Mouse (Mus musculus) 3T3-L1 (cell line): Measurements from ENCODE around the gene Ppp1r12b.
"Not testable (repeated sequence)": the region's sequence is repeated elsewhere in the genome, so short reads cannot be mapped to it uniquely, and the experiment has no call there.

Experiments used
- DNase-seq: peaks from one replicate; pipeline ENCODE4 v3.0.0-alpha.2; 2015; ENCODE audit warnings: low read depth, low spot score

Gene Ppp1r12b

DNA sequence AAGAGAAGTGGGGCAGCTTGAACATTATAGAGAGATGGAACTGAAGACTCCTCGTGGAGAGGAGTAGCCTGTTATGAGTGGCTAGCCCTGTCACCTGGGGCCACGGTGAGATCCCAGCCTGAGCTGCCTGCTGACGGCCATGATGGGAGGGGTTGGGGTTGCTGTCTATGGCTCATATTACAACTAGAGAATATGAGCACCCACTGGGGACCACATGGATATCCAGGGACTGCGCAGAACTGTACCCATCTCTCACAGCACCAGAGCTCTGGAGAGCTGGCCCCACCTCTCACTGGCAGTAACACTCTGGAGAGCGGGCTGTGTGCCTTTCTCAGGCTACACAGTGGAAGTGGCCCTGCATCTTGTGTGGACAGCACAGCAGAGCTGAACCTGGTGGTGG lies 104.5 kb downstream of the Ppp1r12b start:
- DNase-seq: no peak

DNA sequence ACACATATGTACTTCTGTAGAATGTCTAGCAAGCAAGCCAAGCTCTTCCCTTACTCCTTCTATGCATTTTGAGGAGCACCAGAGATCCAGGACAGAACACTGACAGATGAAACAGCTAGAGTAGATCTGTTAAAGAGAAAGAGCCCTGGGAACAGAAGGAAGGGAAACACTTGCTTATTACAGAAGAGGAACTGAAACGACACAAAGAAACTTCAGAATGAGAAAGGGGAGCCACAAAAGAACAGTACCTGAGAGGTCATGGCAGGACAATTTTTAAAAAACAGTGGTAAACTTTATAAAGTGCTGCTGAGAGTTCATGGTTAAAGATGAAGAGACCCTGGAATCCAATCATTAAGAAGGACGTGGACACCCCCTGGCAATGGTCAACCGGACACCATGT lies 105.4 kb downstream of the Ppp1r12b start:
- DNase-seq: no peak

DNA sequence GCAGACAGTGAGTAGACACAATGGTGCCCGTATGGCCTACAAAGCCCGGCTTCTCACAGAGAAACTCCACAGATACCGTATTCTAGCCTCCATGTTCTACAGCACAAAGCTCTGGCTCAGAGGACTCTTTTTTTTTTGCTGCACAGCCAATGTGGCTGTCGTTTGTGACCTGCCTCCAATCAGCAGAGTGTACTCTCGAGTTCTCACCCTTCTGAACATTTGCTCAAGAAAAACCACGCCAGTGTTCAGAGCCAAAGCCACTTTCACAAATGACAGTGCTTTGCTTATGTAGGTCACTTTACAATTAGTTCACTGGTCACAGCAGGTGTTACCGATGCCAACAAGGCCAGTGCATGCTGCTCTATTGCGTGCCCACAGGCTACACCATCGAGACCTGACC lies 107.9 kb downstream of the Ppp1r12b start:
- DNase-seq: no peak

DNA sequence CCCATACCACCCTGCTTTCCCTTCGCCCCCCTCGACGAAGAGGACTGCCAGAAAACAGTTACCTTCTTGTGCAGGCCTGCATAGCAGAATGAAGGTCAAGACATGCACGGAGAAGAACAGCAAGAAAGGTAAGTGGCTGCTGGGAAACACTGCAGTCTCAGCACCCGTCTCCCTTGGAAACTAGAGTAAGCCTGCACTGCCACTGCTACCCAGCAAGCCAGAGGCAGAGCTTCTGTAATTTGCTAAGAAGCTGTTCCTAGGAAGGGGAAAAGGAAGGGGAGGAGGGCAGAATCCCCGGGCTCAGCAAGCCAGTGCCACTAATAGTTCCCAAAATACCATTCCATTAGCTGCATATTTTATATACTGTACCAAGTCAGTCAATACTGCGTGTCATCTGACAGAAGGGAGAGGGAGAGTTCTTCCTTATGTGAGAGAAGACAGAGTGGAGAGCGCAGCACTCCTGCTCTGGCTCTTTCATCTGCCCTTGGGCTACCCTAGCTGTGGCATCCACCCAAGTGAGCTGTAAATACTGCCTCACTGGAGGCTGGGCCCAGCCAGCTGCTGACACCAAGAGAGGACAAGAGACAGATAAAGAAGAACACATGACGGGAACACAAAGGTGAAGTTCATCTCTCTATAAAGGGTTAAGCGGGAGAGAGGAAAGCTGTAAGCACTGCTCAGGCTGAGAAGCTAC lies 109.3 kb downstream of the Ppp1r12b start:
- DNase-seq: no peak

DNA sequence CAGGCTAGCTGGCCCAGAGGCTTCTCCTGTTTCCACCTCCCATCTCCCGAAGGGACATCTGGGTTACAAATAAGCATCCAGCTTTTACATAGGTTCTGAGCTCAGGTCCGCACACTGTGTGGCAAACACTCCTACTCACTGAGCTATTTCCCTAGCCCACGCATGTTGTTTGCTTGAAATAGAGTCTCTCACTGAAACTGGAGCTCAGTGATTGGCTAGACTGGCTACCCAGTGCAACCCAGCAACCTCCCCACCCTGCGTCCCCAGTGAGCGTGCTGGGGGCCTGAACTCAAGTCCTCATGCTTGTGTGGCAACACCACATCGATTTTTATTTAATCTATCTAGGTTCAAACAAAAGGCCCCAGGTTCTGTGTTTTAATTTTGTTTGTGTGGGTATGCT lies 112.4 kb downstream of the Ppp1r12b start:
- no peak for DNase-seq

DNA sequence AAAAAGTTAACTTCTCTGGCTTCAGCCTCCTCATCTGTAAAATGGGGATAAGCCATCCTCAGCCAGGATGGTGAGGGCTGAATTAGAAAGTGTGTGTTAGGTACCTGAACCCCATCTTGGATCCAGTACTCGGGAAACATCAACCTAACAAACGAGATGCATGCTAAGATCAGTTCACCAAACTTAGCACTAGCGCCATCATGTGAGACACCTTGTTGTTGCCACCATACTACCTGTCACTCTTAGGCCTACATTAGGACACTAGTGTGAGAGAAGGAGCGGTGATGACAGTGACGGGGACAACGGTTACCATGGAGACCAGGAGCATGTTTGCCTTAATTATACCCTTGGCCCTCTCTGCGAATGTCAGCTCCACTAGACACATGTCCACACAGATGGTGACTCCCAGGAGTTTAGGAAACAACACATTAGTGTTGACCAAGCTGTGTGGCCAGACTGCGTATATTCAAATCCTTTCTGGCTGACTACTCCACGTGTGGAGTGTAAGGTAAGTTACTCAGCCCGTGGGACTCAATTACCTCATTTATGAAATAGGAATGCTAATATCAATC lies 118.7 kb downstream of the Ppp1r12b start:
- no peak for DNase-seq

DNA sequence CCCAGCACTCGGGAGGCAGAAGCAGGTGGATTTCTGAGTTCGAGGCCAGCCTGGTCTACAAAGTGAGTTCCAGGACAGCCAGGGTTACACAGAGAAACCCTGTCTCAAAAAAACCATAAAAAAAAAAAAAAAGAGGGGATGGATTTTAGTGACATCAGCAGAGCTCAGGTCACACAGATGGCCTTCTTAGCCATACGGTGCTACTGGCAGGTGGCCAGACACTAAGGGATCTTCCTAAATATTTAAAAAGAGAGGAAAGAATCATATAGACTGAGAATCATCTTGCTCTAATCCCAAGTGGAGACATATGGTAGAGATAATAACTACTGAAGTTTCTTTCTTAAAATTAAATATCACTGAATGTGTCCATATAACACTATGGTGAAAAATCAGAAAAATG lies 124.9 kb downstream of the Ppp1r12b start:
- not testable (repeated sequence) for DNase-seq

DNA sequence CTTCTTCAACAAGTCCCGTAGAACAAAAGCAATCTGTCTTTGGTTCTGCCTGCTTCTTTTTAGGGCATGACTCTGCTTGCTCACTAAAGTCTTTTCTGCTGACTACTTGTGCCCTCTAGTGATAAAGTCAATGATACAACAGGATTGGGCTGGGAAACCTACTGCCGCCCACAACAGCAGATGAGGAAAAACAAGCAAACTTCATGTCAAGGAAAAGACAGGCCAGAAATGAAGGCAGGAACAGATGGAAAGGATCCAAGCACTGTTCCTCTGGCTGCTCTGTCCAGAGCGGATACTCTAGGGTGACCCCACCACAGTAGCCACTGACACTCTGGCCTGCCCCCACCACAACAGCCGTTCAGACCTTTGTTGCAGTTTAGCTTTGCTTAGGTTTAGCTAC lies 126.1 kb downstream of the Ppp1r12b start:
- DNase-seq: peak; percentile 73

DNA sequence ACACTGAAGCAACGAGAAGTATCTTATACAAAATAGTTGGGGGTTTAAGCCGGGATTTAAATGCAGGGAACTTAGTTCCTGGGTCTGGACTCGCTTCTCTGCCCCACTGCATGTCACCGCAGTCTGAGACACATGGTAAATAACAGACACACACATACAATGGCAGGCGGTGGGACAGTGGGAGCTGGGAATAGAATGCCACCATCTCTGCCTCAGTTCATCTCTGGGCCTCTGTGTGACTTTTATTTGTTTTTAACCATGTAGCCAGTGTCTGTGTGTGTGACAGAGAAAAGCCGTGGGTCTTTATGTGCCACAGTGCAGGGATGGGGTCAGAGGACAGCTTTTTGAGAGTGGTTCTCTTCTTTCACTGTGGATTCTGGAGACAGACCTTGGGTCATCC lies 130.8 kb downstream of the Ppp1r12b start:
- DNase-seq: no peak

DNA sequence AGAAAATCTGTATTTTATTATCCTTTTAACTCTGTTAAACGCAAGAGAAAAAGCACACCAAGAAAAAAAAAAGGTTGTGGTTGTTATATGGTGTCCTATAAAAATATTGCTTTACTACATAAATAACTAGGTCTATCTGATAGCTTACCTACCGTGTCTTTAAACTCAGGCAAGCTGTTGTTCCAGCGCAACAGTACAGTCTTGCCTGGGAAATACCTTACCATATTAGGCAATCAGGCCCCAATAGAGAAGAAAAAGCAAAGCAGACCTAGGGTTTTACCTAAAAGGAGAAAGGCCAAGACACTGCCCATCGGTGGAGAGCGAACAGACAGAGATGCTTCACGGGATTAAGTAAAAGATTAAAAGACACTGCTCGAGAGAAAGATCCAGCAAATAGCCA lies 131.9 kb downstream of the Ppp1r12b start:
- DNase-seq: no peak

DNA sequence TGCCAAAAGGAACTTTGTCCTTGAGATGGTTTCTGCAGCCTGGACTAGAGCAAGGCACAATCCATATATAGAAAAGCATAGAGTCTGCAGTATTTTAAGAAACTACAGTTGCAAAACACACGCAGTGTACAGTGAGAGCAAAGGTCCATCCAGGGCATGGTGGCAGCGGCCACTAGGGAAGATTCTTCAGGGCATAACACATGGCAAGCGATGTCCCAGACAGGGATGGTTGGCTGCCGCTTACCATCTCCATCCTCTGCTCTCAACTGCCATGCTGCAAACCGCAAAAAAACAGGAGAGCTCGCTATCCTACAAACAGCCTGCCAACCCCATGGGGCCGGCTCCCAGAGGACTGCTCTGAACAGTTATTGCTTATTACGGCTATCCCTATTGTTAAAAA lies 132.4 kb downstream of the Ppp1r12b start:
- DNase-seq: no peak

DNA sequence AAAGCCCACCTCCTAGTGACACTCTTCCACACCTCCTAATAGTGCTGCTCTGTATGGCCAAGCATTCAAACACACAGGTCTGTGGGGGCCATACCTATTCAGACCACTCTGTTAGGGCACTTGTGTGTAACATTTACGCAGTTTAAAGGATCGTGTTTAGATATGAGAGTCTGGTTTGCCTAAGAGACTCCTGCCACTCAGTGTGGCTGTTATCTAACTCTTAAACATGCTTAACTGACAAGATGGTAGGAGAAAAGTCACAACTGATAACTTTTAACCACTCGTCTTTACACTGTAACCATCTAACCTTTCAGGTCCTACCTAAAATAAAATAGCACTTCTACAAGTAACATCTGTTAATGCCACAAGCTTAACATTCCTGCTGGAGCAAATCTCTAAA lies 134.9 kb downstream of the Ppp1r12b start:
- DNase-seq: no peak

DNA sequence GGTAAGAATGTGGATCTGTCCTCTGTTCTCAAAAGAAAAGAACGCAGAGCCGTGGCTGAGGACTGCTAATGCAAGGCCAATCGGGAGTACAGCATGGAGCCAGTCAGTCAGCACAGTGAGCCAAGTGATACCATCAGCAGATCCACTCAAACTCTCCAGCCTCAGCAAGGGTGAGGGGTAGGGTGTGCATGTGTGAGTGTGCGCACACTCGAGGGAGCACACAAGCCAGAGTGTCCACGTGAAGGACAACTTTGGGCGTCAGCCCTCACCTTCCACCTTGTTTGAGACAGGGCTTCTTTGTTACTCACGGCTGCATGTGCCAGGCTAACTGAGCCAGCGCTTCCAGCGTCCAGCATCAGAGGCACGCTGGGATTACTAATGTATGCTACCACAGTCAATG lies 136.5 kb downstream of the Ppp1r12b start:
- DNase-seq: no peak

DNA sequence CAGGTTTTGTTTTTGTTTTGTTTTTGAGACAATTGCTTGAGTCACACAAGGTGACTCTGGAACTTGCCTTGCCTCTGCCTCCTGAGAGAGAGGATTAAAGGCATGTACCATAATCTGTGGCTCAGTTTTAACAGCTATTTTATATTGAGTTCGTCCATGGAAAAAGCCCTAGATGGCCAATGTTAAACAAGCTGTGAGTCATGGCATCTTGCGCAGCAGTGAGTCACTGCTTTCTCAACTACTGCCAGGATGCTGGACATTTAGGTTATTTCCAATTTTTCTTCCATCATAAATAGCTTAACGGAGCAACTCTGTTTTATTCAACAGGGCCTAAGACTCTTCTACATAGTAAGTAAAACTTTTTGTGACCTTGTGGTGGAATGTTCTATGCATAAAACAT lies 137.0 kb downstream of the Ppp1r12b start:
- DNase-seq: peak; percentile 92

DNA sequence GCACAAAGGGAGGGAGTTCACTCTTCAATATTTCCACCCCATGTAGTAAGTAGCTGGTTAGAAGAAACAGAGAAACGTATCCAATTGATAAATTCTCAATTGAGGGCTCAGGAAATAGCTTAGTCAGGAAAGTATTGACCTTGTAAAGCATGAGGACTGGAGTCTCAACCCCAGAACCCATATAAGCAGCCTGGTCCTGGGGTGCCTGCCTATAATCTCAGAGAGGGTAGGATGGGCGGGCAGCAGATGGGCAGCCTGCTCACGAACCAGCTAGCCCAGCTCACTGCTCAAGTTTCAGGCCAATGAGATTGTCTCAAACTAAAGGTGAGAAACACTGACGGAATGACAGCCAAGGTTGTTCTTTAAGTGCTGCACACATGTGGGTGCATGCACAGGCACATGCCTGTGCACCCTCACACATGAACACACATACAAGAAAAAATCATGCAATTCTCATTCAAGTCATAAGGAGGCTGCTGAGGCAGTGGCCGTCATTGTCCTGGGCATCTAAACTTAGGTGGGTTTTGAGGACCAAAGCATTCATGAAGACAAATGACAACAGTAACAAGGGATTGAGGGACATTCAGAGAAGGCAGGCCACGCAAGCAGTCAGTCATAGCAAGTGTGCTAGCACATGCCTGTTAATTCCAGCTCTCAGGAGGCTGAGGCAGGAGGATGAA lies 137.7 kb downstream of the Ppp1r12b start:
- no peak for DNase-seq

DNA sequence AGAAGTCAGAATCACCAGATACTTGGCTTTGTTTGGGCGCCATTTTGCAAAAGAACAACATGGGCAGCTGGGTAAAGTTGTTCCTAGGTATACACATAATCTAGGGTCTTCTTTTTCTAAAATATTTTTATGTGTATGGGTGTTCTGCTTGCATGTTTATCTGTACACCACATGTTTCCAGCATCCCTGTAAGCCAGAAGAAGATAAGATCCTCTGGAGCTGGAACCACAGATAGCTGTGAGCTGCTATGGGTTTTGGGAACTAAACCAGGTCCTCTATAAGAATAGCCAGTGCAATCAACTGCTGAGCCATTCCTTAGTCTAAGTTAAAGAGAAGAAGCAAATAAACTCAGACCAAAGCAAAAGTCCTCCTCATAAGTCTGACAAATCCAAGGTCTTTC lies 138.6 kb downstream of the Ppp1r12b start:
- DNase-seq: no peak

DNA sequence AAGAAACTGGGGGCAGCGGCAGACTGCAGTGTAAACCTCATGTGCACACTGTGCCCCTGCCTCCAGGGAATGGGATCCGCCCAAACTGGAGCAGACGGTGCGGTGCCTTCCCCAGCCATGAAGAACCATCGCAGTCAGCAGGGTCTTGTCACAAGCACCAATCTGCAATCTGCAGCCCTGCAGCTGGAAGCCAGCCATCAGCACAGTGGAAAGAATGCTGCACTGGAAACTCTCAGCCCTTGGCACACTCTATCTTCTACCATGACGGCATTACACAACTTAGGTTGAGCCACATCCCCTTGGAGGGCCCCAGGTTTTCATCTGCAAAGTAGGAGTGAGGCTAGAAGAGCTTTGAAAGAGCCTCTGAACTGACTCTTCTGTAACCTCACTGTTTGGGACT lies 139.1 kb downstream of the Ppp1r12b start:
- DNase-seq: peak; percentile 95

DNA sequence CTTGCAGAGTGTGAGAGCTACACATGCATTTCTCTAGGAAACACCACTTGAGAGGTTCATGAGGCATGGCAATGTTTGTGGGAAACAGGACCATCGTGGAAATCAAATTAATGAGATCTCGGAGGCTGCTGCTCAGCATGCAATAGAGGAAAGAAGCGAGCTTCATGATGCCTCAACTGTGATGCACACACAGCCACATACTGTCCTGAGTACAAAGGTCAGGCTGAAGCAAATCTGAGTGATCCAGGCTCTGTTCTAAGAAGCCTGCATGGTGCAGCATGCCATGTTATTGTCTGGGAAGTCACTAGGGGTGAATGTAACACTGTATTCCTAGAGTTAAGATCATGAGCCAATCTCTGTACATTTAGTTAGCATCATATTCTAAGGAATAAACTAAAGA lies 140.0 kb downstream of the Ppp1r12b start:
- DNase-seq: no peak

DNA sequence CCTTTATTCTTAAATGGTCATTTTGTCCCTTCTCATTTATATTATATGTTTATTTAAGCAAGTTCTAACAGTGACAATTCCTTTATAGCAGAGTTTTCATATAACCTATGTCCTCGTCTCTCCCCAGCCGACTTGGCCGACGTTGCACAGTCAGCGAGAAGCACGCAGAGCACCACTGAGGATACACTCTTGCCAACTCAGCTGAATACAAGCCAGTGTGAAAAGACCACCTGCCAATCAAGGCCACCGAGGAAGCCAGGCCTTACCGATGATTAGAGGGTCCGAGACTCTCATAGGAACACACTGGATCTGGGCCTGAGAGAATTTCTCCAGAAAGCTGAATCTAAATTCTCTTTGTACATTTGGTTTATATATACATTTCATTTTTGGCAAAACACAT lies 150.3 kb downstream of the Ppp1r12b start:
- no peak for DNase-seq

DNA sequence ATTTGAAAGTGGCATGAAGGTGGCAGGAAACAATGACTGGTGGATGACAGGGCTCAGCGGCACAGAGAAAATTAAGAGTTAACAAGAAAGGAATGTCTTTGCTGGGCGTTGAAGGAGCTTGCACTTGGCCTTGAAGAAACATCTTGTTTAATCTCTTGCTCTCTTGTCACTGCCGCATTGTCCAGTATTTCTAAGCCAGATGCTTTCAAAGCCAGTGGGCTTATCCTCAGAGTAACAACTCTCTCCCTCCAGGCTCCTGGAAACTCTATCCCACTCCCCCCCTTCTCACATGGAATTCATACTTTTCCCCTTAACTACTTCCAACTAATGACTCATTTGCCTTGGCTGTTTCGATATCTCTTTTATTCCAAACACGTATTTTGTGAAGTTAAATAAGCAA lies 151.4 kb downstream of the Ppp1r12b start:
- DNase-seq: no peak

DNA sequence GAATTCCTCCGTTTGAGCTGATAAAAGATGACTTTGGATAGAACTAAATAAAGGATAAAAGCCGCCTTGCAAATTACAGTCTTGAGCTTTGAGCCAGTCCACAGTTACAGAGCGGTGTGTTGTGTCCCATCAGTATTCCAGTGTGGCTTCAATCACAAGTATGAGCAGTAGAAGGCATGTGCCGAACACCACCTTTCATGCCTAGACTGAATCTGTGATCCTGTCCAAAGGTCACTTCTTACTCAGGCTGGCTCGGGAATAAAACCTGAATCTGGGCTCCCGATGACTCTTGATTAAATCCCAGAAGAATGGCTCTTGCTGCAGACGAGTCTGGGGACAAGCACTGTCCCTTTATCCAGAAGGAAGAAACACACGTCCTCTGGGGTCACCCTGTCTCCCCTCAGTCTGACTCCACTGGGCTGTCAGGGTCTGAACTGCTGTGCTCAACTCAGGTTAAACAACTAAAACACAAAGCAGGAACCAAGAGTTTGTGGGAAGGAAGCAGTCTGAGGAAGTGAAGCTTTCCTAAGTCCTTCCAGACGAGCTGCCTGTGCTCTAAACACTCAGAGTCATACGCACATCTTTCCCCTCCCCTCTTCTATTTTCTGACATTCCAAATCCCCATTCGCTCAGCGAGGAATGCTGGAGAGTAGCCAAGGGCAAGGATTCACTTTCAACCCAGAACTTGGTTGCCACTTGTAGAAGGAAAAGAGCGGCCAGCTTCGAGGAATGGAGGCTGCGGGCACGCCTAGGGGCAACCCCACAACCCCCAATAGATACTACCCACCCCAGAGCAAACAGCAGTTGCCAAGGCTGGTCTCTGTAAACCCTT lies 152.2 kb downstream of the Ppp1r12b start:
- peak; percentile 95 for DNase-seq

DNA sequence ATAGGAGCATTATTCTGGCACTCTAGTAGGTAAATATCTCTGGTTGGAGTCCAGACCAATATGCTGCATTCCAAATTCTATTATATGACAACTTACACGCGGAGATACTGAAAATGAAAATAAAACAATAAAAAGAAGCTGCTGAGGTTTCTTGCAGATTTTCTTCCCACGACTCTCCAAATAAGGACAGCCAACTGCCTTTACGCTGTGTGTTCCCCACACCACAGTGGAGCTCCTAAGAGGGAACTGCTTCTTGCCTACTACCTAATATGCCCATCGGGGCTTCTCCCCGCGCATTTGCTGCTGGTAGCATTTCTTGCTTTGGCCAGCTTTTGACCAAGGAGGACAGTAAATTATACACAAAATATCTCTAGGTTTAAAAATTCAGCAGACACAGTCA lies 154.0 kb downstream of the Ppp1r12b start:
- DNase-seq: no peak
